Mouse (Mus musculus): ENCODE measurements around the gene Lrrc10b.

DNA sequence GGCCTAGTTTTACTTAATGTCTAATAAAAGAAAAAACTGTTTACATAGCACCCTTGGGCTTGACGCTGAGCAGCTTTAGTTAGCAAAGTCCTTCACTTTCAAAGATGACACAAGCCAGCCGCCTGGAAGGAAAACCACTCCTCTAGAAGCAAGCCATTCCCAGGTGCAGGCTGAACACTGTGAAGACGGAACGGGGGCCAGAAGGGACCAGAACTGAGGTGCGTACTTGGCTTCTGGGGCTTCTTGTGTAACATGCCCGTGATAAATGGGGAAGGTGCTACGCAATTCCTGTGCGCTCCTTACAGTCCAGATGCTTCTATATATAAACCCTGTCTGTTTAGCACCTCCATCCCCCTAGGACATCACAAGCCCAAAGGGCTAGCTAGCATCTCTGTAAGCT, 43.3 kb upstream of the Lrrc10b start:
- TF ChIP-seq TAL1 (IDR thresholded peaks at IDR 0.05; ENCODE audit: low read length) (no peak), GATA1 (IDR thresholded peaks at IDR 0.05; ENCODE audit: low read length) (no peak)

All from erythroblast, embryonic 14.5 days (primary cell).